Mouse (Mus musculus) liver (tissue): ENCODE measurements around the gene Sacs.
A peak's percentile ranks its signal among the peaks of the same experiment; 100 is the strongest.
"Not testable (repeated sequence)": the region's sequence is repeated elsewhere in the genome, so short reads cannot be mapped to it uniquely, and the experiment has no call there.

Experiments
- DNase-seq: peaks from one replicate; pipeline ENCODE4 v3.0.0-alpha.2; 2020; ENCODE audit warnings: mixed read lengths

Sacs gene

GRCm38 (mm10) chr14:61137994-61138726, at the start of gene Sacs:
TSS of gene Sacs (plus strand) at chr14:61138457.
- DNase-seq, result no peak

GRCm38 (mm10) chr14:61090955-61091354, 47.3 kb upstream of the Sacs start:
- DNase-seq, result no peak

GRCm38 (mm10) chr14:61092073-61092472, 46.2 kb upstream of the Sacs start:
- DNase-seq, result no peak

GRCm38 (mm10) chr14:61097974-61098625, 40.2 kb upstream of the Sacs start:
- DNase-seq, result peak; percentile 7

- DNase-seq, result no peak
Observed at GRCm38 (mm10) chr14:61100736-61101135, 37.5 kb upstream of the Sacs start.

GRCm38 (mm10) chr14:61106404-61106803, 31.9 kb upstream of the Sacs start:
- no peak for DNase-seq

- DNase-seq, result no peak
Observed at GRCm38 (mm10) chr14:61108625-61109024, 29.6 kb upstream of the Sacs start.

GRCm38 (mm10) chr14:61112404-61112803, 25.9 kb upstream of the Sacs start:
- peak; percentile 72 for DNase-seq

- DNase-seq, result no peak
Observed at GRCm38 (mm10) chr14:61124755-61125154, 13.5 kb upstream of the Sacs start.

- no peak for DNase-seq
Observed at GRCm38 (mm10) chr14:61125201-61125600, 13.1 kb upstream of the Sacs start.

- not testable (repeated sequence) for DNase-seq
Observed at GRCm38 (mm10) chr14:61127365-61127764, 10.9 kb upstream of the Sacs start.

GRCm38 (mm10) chr14:61128961-61129507, 9.2 kb upstream of the Sacs start:
- DNase-seq, result no peak

- DNase-seq, result no peak
Observed at GRCm38 (mm10) chr14:61132556-61132955, 5.7 kb upstream of the Sacs start.

GRCm38 (mm10) chr14:61134381-61135030, 3.8 kb upstream of the Sacs start:
- no peak for DNase-seq

GRCm38 (mm10) chr14:61137410-61137809, 847 bp upstream of the Sacs start:
- no peak for DNase-seq

- DNase-seq, result no peak
Observed at GRCm38 (mm10) chr14:61138727-61139067, 440 bp downstream of the Sacs start.

- no peak for DNase-seq
Observed at GRCm38 (mm10) chr14:61143358-61143757, 5.1 kb downstream of the Sacs start.

GRCm38 (mm10) chr14:61143869-61144268, 5.6 kb downstream of the Sacs start:
- peak; percentile 50 for DNase-seq

GRCm38 (mm10) chr14:61150416-61150815, 12.2 kb downstream of the Sacs start:
- DNase-seq, result not testable (repeated sequence)

- DNase-seq, result no peak
Observed at GRCm38 (mm10) chr14:61154900-61155585, 16.8 kb downstream of the Sacs start.

- no peak for DNase-seq
Observed at GRCm38 (mm10) chr14:61155687-61156086, 17.4 kb downstream of the Sacs start.

GRCm38 (mm10) chr14:61157426-61157825, 19.2 kb downstream of the Sacs start:
- DNase-seq, result not testable (repeated sequence)

GRCm38 (mm10) chr14:61160920-61161319, 22.7 kb downstream of the Sacs start:
- no peak for DNase-seq
